Mouse (Mus musculus) forebrain, embryonic 16.5 days (tissue): Measurements from ENCODE around the gene Cnpy1. TPM values are rescaled to one million over a fixed set of nuclear protein-coding genes. Genes with fewer than 3 reads are reported as not detected.

Experiments used
- ATAC-seq: fragments of 200-750 bp; cut with Nextera tagmentation; 2 replicates; pipeline ENCODE4 v1.8.0; 2017; ENCODE audit warnings: mild to moderate bottlenecking, moderate library complexity
- H3K27ac ChIP-seq: fragments of 300-500 bp; sonication (generic); 2 replicates; pipeline ENCODE4 v1.5.1; 2014; ENCODE audit warnings: low read length, control low read depth
- H3K27me3 ChIP-seq: fragments of 300-500 bp; sonication (generic); replicated peaks from 2 replicates; pipeline ENCODE4 v1.6.1; 2014; ENCODE audit warnings: low read length; ENCODE audit not compliant: control insufficient read depth, insufficient read depth
- H3K36me3 ChIP-seq: fragments of 300-500 bp; sonication (generic); 2 replicates; pipeline ENCODE4 v1.6.1; 2014; ENCODE audit not compliant: control insufficient read depth, insufficient read depth
- H3K4me1 ChIP-seq: fragments of 300-500 bp; sonication (generic); replicated peaks from 2 replicates; pipeline ENCODE4 v1.6.1; 2014; ENCODE audit warnings: low read length; ENCODE audit not compliant: control insufficient read depth, insufficient read depth
- H3K4me2 ChIP-seq: fragments of 300-500 bp; sonication (generic); 2 replicates; pipeline ENCODE4 v1.6.1; 2014; ENCODE audit warnings: mild to moderate bottlenecking, low read length, control low read depth
- H3K4me3 ChIP-seq: fragments of 300-500 bp; sonication (generic); replicated peaks from 2 replicates; pipeline ENCODE4 v1.5.1; 2014; ENCODE audit warnings: mild to moderate bottlenecking, low read length, control low read depth
- H3K9ac ChIP-seq: fragments of 300-500 bp; sonication (generic); replicated peaks from 2 replicates; pipeline ENCODE4 v1.6.1; 2014; ENCODE audit warnings: low read depth, low read length, control low read depth
- H3K9me3 ChIP-seq: fragments of 300-500 bp; sonication (generic); 2 replicates; pipeline ENCODE4 v1.6.1; 2016; ENCODE audit warnings: low read length; ENCODE audit not compliant: control insufficient read depth
- WGBS: fragments of 180-500 bp; shearing (Covaris S2); extraction: QIAGEN DNeasy Blood & Tissue Kit; methylation state at CpG from one replicate; pipeline ENCODE4 v1.1.7; 2014; 5-methylcytosine and 5-hydroxymethylcytosine counted together
- polyA plus RNA-seq: library from polyadenylated mRNA; unstranded; fragments of >200 nt; fragmentation: Nextera tagmentation; extraction: Ambion mirVana; gene quantifications from 2 replicates; pipeline ENCODE4 v1.2.1, GENCODE M21; 2015

Gene Cnpy1
- polyA plus RNA-seq, 1 experiment from 2014 or later = 1.1 TPM

- Histone ChIP-seq H3K4me3 (no peak overlapping the region), H3K27ac (no peak overlapping the region), H3K36me3 (no peaks in the 10 kb centered on the region), H3K4me2 (no peak overlapping the region), H3K9me3 (no peaks in the 10 kb centered on the region), H3K27me3 (peaks cover 75% of the 10 kb centered on the region), H3K9ac (no peak overlapping the region), H3K4me1 (peaks cover 12% of the 10 kb centered on the region)
- WGBS = 64% methylated on average over 4 of the region's 4 CpGs
- ATAC-seq = no peak
Observed at GRCm38 (mm10) chr5:28206448-28206847, 39.2 kb downstream of the Cnpy1 start.

GRCm38 (mm10) chr5:28204678-28205077 lies 40.9 kb downstream of the Cnpy1 start:
- Histone ChIP-seq H3K27ac (no peak overlapping the region), H3K27me3 (peaks cover 63% of the 10 kb centered on the region), H3K36me3 (no peaks in the 10 kb centered on the region), H3K4me1 (peaks cover 2% of the 10 kb centered on the region), H3K4me2 (no peak overlapping the region), H3K9ac (no peak overlapping the region), H3K4me3 (no peak overlapping the region), H3K9me3 (no peaks in the 10 kb centered on the region)
- 88% methylated on average over 2 of the region's 2 CpGs for WGBS
- no peak for ATAC-seq

- H3K4me3 ChIP-seq = no peak overlapping the region
- no peaks in the 10 kb centered on the region for H3K36me3 ChIP-seq
- H3K27ac ChIP-seq = no peak overlapping the region
- no peak overlapping the region for H3K9ac ChIP-seq
- no peak for ATAC-seq
- H3K4me2 ChIP-seq = no peak overlapping the region
- peaks cover 53% of the 10 kb centered on the region for H3K27me3 ChIP-seq
- no peaks in the 10 kb centered on the region for H3K9me3 ChIP-seq
- H3K4me1 ChIP-seq = no peaks in the 10 kb centered on the region
- 83% methylated on average over 6 of the region's 6 CpGs for WGBS
Observed at GRCm38 (mm10) chr5:28203086-28203485, 42.5 kb downstream of the Cnpy1 start.

DNA sequence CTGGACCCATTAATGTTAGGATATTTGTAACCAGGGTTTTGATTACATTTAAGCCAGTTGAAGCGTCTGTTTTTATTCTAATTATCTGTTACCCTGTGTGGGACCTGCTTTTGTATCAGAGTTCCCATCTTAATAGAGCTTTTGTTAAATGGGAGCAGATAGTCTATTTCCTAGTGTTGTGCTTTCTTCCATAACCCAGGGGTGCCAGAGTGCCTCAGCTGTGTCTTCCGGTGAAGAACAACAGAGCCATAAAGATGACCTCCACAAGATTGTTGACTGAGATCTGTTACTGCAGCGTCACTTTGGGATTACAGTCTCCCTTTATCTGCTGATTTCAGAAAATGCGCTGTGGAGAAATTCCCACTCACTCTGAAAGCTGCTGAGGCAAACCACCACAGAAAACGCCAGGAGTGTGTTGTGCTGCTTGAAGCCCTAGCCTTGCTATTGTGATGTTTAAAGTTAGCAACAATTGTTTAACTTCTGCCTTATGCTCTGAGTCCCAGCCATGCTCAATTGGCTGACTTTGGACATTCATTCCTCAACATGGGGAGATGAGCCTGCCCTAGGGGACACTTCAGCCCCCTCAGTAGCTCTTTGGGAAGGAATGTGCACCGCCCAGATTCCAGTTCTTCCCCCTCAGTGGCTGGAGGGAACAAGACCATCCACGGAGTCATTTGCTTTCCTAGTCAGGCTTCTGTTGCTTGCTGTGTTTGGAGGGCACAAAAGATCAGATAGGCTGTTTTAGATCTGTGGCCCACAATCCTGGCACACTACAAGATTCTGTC lies 46.3 kb downstream of the Cnpy1 start:
- 40% methylated on average over 7 of the region's 7 CpGs for WGBS

GRCm38 (mm10) chr5:28195473-28195872 lies 50.1 kb downstream of the Cnpy1 start:
- no peaks in the 10 kb centered on the region for H3K36me3 ChIP-seq
- no peak overlapping the region for H3K4me3 ChIP-seq
- no peaks in the 10 kb centered on the region for H3K4me1 ChIP-seq
- no peak for ATAC-seq
- no peaks in the 10 kb centered on the region for H3K9me3 ChIP-seq
- 0 out of 2 replicates have a peak, but pooled peaks cover 5% of the 10 kb centered on the region for H3K27me3 ChIP-seq
- H3K27ac ChIP-seq = no peak overlapping the region
- H3K9ac ChIP-seq = no peak overlapping the region
- 66% methylated on average over 2 of the region's 2 CpGs for WGBS
- H3K4me2 ChIP-seq = no peak overlapping the region

More for the DNA sequence above, 46.3 kb downstream of the Cnpy1 start:
- Histone ChIP-seq H3K4me3 (no peak overlapping the region), H3K9me3 (no peaks in the 10 kb centered on the region), H3K4me1 (no peaks in the 10 kb centered on the region), H3K27me3 (peaks cover 25% of the 10 kb centered on the region), H3K4me2 (no peak overlapping the region), H3K36me3 (no peaks in the 10 kb centered on the region), H3K27ac (no peak overlapping the region), H3K9ac (no peak overlapping the region)
- ATAC-seq = no peak

- H3K27ac ChIP-seq = no peak overlapping the region
- no peak overlapping the region for H3K4me3 ChIP-seq
- WGBS = 14% methylated on average over 4 of the region's 4 CpGs
Observed at GRCm38 (mm10) chr5:28192099-28192454, 53.5 kb downstream of the Cnpy1 start.

GRCm38 (mm10) chr5:28191201-28192098 lies 54.2 kb downstream of the Cnpy1 start:
- H3K4me1 ChIP-seq = no peaks in the 10 kb centered on the region
- no peak overlapping the region for H3K4me3 ChIP-seq
- H3K9me3 ChIP-seq = no peaks in the 10 kb centered on the region
- no peak overlapping the region for H3K27ac ChIP-seq
- ATAC-seq = no peak
- no peaks in the 10 kb centered on the region for H3K36me3 ChIP-seq
- H3K4me2 ChIP-seq = no peak overlapping the region
- H3K9ac ChIP-seq = no peak overlapping the region
- H3K27me3 ChIP-seq = no peaks in the 10 kb centered on the region
- WGBS = 5% methylated on average over 3 of the region's 3 CpGs

More at GRCm38 (mm10) chr5:28192099-28192454, 53.5 kb downstream of the Cnpy1 start:
- Histone ChIP-seq H3K27me3 (no peaks in the 10 kb centered on the region), H3K36me3 (no peaks in the 10 kb centered on the region), H3K9ac (no peak overlapping the region), H3K4me2 (no peak overlapping the region), H3K4me1 (no peaks in the 10 kb centered on the region), H3K9me3 (no peaks in the 10 kb centered on the region)
- ATAC-seq = no peak

GRCm38 (mm10) chr5:28179237-28179790 lies 66.3 kb downstream of the Cnpy1 start:
- ATAC-seq = no peak
- no peak overlapping the region for H3K4me3 ChIP-seq
- no peak overlapping the region for H3K4me2 ChIP-seq
- H3K9me3 ChIP-seq = no peaks in the 10 kb centered on the region
- peaks cover 58% of the 10 kb centered on the region for H3K27me3 ChIP-seq
- H3K36me3 ChIP-seq = no peaks in the 10 kb centered on the region
- H3K27ac ChIP-seq = no peak overlapping the region
- H3K4me1 ChIP-seq = no peaks in the 10 kb centered on the region
- no peak overlapping the region for H3K9ac ChIP-seq
- 8% methylated on average over 7 of the region's 7 CpGs for WGBS

DNA sequence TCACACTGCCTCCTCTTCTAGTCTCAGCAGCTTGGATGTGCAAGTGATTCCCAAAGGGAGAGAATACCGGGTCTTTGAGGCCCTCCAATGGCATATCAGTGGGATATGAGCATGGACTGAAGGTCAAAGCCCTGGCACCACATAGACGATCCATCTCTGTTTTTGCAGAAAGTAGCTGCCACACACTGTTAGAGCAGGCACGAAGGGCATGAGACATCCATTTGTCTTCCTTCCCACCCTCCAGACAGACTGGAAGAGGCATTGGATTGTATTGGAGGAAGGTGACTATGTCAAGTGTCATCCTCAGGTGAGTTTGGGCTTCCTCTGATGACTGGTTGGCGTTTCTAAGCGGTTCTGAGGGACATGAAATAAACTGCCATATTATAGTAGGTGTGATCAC lies 67.3 kb downstream of the Cnpy1 start:
- Histone ChIP-seq H3K27me3 (peaks cover 68% of the 10 kb centered on the region), H3K27ac (no peak overlapping the region), H3K9me3 (no peaks in the 10 kb centered on the region), H3K4me3 (no peak overlapping the region), H3K9ac (no peak overlapping the region), H3K36me3 (no peaks in the 10 kb centered on the region), H3K4me1 (no peaks in the 10 kb centered on the region), H3K4me2 (no peak overlapping the region)
- no peak for ATAC-seq
- WGBS = 7% methylated on average over 5 of the region's 5 CpGs
